Mouse (Mus musculus) left cerebral cortex, postnatal 36 days (tissue): ENCODE measurements around the gene Ankrd55. TPM values are rescaled to one million over a fixed set of nuclear protein-coding genes. Genes with fewer than 3 reads are reported as not detected.
"Not testable (repeated sequence)": the region's sequence is repeated elsewhere in the genome, so short reads cannot be mapped to it uniquely, and the experiment has no call there.

Source experiments
- DNase-seq, 2 experiments: peaks; one replicate each; pipeline ENCODE4 v3.0.0; 2021 to 2022; ENCODE audit warnings: low spot score in 2 of 2, mixed read lengths in 1 of 2
- intact Hi-C: fragments of 180-260 bp; cut with DNase I; formaldehyde crosslinking; loops from one replicate; pipeline ENCODE4 v1.15.1; 2025
- total RNA-seq, 2 experiments: library from RNA; stranded (reverse); gene quantifications; 2 replicates each; pipeline ENCODE4 v1.2.3; 2021

Ankrd55 gene
- total RNA-seq, 2 experiments from 2014 or later = 3.5 to 4.8 TPM

DNA sequence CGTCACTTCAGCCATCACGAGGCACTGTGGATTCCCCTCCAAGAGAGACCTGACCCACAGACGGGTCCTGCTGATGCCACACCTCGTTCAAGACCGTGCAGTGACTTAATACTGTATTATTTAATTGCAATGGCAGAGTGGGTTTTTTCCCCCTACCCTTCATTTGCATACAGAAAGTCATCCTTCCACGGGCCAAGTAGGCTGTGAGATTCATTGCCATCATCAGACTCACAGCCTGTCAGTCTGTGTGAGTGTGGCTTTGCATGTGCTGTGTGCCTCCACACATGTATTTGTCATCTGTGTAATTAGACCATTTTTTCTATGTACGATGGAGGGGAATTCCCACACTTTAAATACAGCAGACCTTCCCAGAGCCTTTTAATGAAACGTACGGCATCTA, 1.1 kb downstream of the Ankrd55 start:
- DNase-seq = no peak
- intact Hi-C loops = no loop called here

DNA sequence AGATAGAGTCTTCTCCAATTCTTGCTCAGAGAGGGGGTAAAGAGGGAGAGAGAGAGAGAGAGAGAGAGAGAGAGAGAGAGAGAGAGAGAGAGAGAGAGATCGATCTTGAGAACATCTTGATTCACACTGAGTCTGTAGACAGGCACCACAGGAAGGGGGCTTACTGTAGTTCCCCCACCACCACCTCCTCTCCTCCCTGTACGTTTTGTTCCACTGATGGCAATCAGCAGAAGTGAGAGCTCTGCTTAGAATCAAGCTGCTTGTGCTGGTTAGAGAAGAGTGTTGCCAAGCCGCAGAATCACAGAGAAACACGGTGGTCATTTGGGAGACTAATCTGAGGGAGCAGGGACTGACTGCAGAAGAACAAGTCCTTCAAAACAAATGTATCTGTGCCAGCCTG, 1.7 kb downstream of the Ankrd55 start:
- intact Hi-C loops = no loop called here

GRCm38 (mm10) chr13:112292489-112292888, 4.2 kb downstream of the Ankrd55 start:
- intact Hi-C loops = no loop called here
- DNase-seq = peak; percentile 59 to 67

More for the DNA sequence above, 1.7 kb downstream of the Ankrd55 start:
- DNase-seq = no peak

DNA sequence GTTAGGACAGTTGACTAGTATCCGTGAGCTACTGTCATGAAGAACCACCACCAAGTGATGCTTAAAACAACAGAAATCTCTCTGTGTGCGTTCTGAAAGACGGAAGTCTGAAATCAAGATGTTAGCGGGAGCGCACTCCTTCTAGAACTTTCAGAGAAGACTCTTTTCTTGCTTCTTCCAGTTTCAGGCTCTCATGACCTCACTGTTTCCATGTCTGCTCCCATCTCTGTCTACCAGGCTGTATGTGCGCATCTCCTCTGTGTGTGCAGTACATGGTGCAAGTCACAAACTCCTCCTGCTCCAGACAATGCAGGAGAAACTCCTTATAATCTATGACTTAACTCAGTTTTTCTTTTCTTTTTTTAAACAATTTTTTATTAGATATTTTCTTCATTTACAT, 4.8 kb downstream of the Ankrd55 start:
- no peak for DNase-seq
- intact Hi-C loops = no loop called here

- intact Hi-C loops = no loop called here
- no peak for DNase-seq
Measured at GRCm38 (mm10) chr13:112294446-112294845, 6.2 kb downstream of the Ankrd55 start.

DNA sequence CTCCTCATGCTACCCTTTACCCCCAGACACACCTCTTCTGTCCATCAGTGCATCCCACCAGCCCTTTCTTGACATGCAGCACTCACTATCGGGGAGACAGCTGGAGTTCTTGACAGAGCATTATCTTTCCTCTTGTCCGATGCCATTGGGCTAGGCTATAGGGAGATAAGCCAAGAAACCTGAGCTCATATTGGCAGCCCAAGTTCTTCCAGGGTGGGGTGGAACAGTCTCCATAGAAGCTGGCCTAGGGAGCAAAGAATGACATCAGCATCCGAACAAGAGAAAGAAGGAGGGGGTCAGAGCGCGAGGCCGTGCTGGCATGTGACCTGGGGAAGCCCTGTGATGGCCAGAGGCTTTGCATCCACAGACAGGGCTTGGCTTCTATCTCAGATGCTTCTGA, 9.5 kb downstream of the Ankrd55 start:
- DNase-seq = no peak
- intact Hi-C loops = no loop called here

DNA sequence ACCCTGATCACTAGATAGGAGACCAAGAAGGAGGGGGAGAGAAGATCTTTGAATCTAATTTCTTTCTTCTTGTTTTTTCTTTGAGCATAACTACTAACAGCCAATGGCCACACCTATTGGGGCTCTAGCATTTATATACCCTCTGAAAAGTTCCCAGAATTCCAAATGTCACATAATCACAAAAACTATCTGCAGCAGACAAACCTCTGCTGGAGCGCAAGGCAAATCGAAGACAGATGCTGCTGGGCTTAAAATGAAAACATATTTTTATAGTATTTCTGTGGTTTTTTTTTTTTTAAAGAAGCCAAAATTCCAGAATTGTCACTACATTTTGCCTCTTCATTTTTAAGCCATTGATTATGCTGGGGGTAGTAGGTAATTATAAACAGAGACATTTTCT, 15.2 kb downstream of the Ankrd55 start:
- no peak for DNase-seq
- intact Hi-C loops = no loop called here

- no peak for DNase-seq
- intact Hi-C loops = loop anchor here (1.0 kb wide), 1 partner anchor 201 kb away; no protein-coding TSS in a partner anchor
Measured at GRCm38 (mm10) chr13:112308672-112309071, 20.4 kb downstream of the Ankrd55 start.

DNA sequence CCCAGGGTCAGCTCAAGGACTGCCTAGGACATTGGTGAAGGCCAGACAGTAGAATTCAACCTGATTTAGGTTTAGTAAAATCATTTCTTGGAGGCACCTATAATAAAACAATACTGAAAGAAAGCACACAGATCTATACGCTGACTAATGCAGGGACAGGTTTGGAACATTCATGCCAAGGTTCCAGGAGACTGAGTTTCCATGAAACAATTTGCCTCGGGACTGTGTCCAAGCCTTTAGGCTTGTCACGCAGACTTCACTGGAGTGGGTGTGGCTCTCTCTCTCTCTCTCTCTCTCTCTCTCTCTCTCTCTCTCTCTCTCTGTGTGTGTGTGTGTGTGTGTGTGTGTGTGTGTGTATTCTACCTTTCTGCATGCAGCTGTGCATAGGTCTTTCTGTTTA, 23.4 kb downstream of the Ankrd55 start:
- DNase-seq, intact Hi-C loops: not testable (repeated sequence)

- DNase-seq = no peak
- intact Hi-C loops = no loop called here
Measured at GRCm38 (mm10) chr13:112315442-112315841, 27.2 kb downstream of the Ankrd55 start.

GRCm38 (mm10) chr13:112316622-112317482, 28.6 kb downstream of the Ankrd55 start:
- DNase-seq = no peak
- intact Hi-C loops = no loop called here

DNA sequence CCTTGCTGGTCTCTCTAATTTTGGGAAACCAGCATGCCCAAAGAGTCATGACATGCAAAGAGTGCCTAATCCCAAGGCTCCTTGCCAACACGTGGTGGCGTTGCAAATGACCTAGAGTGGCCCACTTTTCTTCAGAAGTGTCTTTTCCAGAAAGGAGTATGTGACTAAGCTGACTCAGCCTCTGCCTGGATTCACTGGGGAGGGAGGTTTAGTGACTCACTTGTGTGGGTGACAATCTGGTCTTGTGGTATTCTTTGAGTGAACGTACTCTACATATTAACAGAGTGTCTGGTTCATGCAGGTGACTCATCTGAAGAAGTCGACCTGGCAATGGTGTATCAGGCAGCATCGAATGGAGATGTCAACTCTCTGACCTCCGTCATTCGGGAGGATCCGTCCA, 29.9 kb downstream of the Ankrd55 start:
- intact Hi-C loops = no loop called here
- DNase-seq = peak; percentile 47

- intact Hi-C loops = loop anchor here (10.0 kb wide), 1 partner anchor 141 kb away; the partner anchor contains the start of gene Il6st
- no peak for DNase-seq
Measured at GRCm38 (mm10) chr13:112323591-112324266, 35.5 kb downstream of the Ankrd55 start.

GRCm38 (mm10) chr13:112325126-112325525, 36.9 kb downstream of the Ankrd55 start:
- DNase-seq = no peak
- intact Hi-C loops = loop anchor here (10.0 kb wide), 1 partner anchor 140 kb away; the partner anchor contains the start of gene Il6st

DNA sequence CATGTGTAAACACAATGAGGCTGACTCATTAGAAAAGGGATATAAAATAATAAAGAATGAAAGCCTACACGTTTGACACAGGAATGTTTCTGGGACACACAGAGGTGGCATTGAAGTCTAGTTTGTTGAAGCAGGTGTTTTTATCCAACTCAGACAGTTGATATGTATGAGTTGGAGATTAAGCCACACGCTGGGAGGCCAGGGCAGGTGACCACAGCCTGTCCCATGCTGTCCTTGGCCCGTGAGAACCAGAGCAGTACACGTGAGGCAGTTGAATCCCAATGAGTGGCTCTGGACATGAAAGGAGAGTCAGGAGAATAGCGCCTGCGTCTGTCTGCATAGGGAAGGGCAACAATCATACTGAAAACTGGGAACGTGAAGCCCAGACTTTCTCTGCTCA, 38.2 kb downstream of the Ankrd55 start:
- intact Hi-C loops = loop anchor here (10.0 kb wide), 1 partner anchor 138 kb away; the partner anchor contains the start of gene Il6st
- no peak for DNase-seq

DNA sequence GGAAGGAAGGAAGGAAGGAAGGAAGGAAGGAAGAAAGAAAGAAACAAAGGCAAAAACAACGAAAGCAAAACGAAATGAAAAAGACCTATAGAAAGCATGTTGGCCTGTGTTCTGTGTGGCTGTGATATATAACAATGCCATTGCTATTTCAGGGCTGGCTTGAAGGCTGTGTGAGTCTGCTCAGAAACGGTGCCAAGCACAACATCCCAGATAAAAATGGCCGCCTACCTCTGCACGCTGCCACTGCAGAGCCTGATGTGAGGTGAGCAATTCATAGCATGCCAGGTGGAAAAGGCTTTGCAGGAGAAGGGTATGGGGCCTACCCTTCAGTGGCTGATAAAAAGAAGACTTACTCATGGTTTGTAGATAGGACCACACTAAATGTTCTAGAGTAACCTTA, 38.7 kb downstream of the Ankrd55 start:
- intact Hi-C loops = loop anchor here (10.0 kb wide), 1 partner anchor 138 kb away; the partner anchor contains the start of gene Il6st

GRCm38 (mm10) chr13:112327511-112327910, 39.3 kb downstream of the Ankrd55 start:
- no peak for DNase-seq
- intact Hi-C loops = loop anchor here (10.0 kb wide), 1 partner anchor 137 kb away; the partner anchor contains the start of gene Il6st

More for the DNA sequence above, 38.7 kb downstream of the Ankrd55 start:
- no peak for DNase-seq

DNA sequence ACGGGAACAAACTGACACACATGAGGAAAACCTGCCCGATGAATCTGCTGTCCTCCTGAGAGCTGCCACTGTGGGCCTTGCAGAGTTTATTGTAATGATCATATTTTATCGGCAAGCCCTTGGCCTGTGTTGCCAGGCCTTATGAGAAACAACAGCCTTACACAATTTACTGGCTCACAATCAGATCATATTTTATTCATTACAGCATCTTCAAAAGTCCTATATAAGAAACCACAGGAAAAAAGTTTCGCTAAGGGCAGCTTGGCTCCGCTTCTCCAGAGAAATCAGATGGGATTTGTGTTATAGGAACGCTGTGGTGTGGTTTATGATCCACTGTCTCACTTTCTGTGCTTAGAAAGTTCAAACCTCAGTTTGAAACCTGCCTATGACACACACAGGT, 42.0 kb downstream of the Ankrd55 start:
- no peak for DNase-seq
- intact Hi-C loops = no loop called here

GRCm38 (mm10) chr13:112330919-112331681, 42.8 kb downstream of the Ankrd55 start:
- intact Hi-C loops = no loop called here
- DNase-seq = peak in 1 of 2 experiments; percentile 26

GRCm38 (mm10) chr13:112331682-112332061, 43.4 kb downstream of the Ankrd55 start:
- intact Hi-C loops = no loop called here
- DNase-seq = peak in 1 of 2 experiments; percentile 33
